Mouse (Mus musculus): ENCODE results near the gene Pcbp3.
A peak's percentile ranks its signal among the peaks of the same experiment; 100 is the strongest.
"Not testable (repeated sequence)": the region's sequence is repeated elsewhere in the genome, so short reads cannot be mapped to it uniquely, and the experiment has no call there.

Pcbp3 gene

GRCm38 (mm10) chr10:76801237-76801641 lies 160.4 kb downstream of the Pcbp3 start:
- peak; percentile 39 for DNase-seq (ENCODE audit: low spot score)

GRCm38 (mm10) chr10:76798751-76799585 lies 162.7 kb downstream of the Pcbp3 start:
- DNase-seq (ENCODE audit: low spot score) = peak; percentile 24

- no peak for DNase-seq (ENCODE audit: low spot score)
Observed at GRCm38 (mm10) chr10:76794102-76794501, 167.6 kb downstream of the Pcbp3 start.

GRCm38 (mm10) chr10:76791475-76791874 lies 170.2 kb downstream of the Pcbp3 start:
- peak; percentile 73 for DNase-seq (ENCODE audit: low spot score)

- DNase-seq (ENCODE audit: low spot score) = no peak
Observed at GRCm38 (mm10) chr10:76789885-76790284, 171.8 kb downstream of the Pcbp3 start.

GRCm38 (mm10) chr10:76785312-76785711 lies 176.4 kb downstream of the Pcbp3 start:
- DNase-seq (ENCODE audit: low spot score) = no peak

GRCm38 (mm10) chr10:76779225-76779624 lies 182.5 kb downstream of the Pcbp3 start:
- no peak for DNase-seq (ENCODE audit: low spot score)

- no peak for DNase-seq (ENCODE audit: low spot score)
Observed at GRCm38 (mm10) chr10:76771624-76772023, 190.1 kb downstream of the Pcbp3 start.

GRCm38 (mm10) chr10:76771086-76771485 lies 190.6 kb downstream of the Pcbp3 start:
- DNase-seq (ENCODE audit: low spot score) = no peak

GRCm38 (mm10) chr10:76769581-76769980 lies 192.1 kb downstream of the Pcbp3 start:
- no peak for DNase-seq (ENCODE audit: low spot score)

GRCm38 (mm10) chr10:76766196-76766595 lies 195.5 kb downstream of the Pcbp3 start:
- DNase-seq (ENCODE audit: low spot score) = no peak

GRCm38 (mm10) chr10:76764927-76765326 lies 196.8 kb downstream of the Pcbp3 start:
- no peak for DNase-seq (ENCODE audit: low spot score)

GRCm38 (mm10) chr10:76763016-76763415 lies 198.7 kb downstream of the Pcbp3 start:
- DNase-seq (ENCODE audit: low spot score) = no peak

GRCm38 (mm10) chr10:76762411-76762810 lies 199.3 kb downstream of the Pcbp3 start:
- no peak for DNase-seq (ENCODE audit: low spot score)

GRCm38 (mm10) chr10:76759878-76760277 lies 201.8 kb downstream of the Pcbp3 start:
- DNase-seq (ENCODE audit: low spot score) = no peak

GRCm38 (mm10) chr10:76753640-76754039 lies 208.0 kb downstream of the Pcbp3 start:
- no peak for DNase-seq (ENCODE audit: low spot score)

- DNase-seq (ENCODE audit: low spot score) = not testable (repeated sequence)
Observed at GRCm38 (mm10) chr10:76744267-76744666, 217.4 kb downstream of the Pcbp3 start.

- no peak for DNase-seq (ENCODE audit: low spot score)
Observed at GRCm38 (mm10) chr10:76736764-76737163, 224.9 kb downstream of the Pcbp3 start.

- DNase-seq (ENCODE audit: low spot score) = peak; percentile 73
Observed at GRCm38 (mm10) chr10:76734979-76735378, 226.7 kb downstream of the Pcbp3 start.

GRCm38 (mm10) chr10:76733677-76734068 lies 228.0 kb downstream of the Pcbp3 start:
- no peak for DNase-seq (ENCODE audit: low spot score)

GRCm38 (mm10) chr10:76732881-76733676 lies 228.6 kb downstream of the Pcbp3 start:
- peak; percentile 65 for DNase-seq (ENCODE audit: low spot score)

- DNase-seq (ENCODE audit: low spot score) = no peak
Observed at GRCm38 (mm10) chr10:76732391-76732790, 229.3 kb downstream of the Pcbp3 start.

- DNase-seq (ENCODE audit: low spot score) = no peak
Observed at GRCm38 (mm10) chr10:76731621-76732239, 230.0 kb downstream of the Pcbp3 start.

All from MN1 (cell line).